Mouse (Mus musculus) left cerebral cortex, postnatal 14 days (tissue): ENCODE data around the gene Uhrf1. TPM values are rescaled to one million over a fixed set of nuclear protein-coding genes. Genes with fewer than 3 reads are reported as not detected.

ENCODE experiments used
- DNase-seq, 2 experiments: peaks; one replicate each; pipeline ENCODE4 v3.0.0; 2021 to 2022; ENCODE audit warnings: low spot score in 2 of 2, mixed read lengths in 1 of 2
- intact Hi-C: fragments of 180-260 bp; cut with DNase I; formaldehyde crosslinking; loops from one replicate; pipeline ENCODE4 v1.15.1; 2025
- total RNA-seq, 2 experiments: library from RNA; stranded (reverse); gene quantifications; 2 replicates each; pipeline ENCODE4 v1.2.3; 2021

The Uhrf1 gene
- total RNA-seq, 2 experiments from 2014 or later, result 2.1 to 2.8 TPM

DNA sequence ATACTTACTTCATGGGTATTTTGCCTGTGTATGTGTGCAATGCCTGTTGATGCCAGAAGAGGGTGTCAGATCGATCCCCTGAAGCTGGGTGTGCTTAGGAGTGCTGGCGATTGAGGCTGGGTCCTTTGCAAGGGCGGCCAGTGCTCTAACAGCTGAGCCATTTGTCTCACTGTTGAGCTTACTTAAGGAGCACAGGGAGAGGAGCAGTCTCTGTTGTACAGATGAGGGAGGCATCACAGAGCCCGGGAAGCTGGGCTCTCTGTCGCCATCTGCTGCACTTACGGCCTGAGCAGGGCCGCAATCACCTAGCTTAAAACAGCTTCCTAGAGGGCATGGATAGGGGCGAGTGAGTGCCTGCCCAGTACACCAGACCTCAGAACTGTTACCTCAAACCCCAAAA is 29.9 kb downstream of the Uhrf1 start:
- no peak for DNase-seq
- intact Hi-C loops, result no loop called here

- DNase-seq, result peak; percentile 51 to 70
- intact Hi-C loops, result no loop called here
Measured at GRCm38 (mm10) chr17:56337190-56337589, 34.1 kb downstream of the Uhrf1 start.

DNA sequence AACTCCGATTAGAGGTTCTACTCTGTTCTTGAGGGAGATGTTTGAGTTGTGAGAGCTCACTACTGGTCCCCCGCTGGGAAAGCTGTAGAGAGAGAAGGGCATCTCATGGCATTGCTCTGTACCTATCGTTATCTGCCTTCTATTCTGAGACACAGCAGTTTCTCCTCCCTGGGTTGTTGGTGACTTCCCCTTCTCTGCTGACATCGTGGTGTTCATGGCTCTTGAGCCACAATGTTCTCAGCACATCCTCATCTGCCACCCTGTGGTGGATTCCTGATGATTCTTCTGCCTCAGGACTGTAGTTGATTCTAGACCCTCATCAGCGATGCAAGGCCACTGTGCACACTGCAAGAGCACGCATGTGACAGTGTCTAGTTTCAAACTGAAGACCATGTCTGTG is 34.7 kb downstream of the Uhrf1 start:
- no peak for DNase-seq
- intact Hi-C loops, result no loop called here

DNA sequence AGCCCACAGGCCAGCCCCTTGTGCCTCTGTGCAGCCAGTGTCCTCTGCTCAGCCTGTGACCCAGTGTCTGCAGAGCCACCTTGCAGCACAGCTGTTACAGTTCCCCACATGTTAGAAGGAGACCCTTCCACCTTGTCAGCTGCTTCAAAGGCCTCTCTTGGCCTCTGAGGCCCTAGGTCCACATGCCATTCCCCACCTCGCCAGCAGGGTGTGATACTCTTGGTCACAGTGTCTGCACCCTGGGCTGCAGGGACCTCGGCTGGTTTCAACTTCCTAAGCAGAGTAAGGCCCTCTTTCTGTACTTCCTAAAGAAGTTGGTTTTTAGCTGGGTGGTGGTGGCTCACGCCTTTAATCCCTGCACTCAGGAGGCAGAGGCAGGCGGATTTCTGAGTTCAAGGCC is 35.8 kb downstream of the Uhrf1 start:
- no peak for DNase-seq
- intact Hi-C loops, result no loop called here

GRCm38 (mm10) chr17:56340717-56341116 is 37.6 kb downstream of the Uhrf1 start:
- intact Hi-C loops, result no loop called here
- DNase-seq, result no peak

DNA sequence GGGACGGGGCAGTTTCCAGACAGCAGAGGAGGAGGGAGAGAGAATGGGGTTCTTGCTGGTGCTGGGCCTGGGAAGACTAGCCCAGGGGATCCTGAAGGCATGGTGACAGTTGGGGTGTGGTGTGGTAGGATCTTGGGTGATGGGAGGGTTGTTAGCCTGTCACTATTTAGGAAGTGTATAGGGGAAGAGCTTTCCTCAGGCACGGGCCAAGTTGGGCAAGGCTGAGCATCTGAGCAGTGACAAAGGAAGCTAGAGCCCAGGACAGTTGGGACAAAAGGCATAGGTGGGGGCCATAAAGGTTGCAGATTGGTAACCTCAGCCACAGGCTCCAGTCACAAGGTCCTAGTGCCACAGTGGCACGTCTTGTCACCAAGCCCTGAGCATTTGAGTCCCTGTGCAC is 40.3 kb downstream of the Uhrf1 start:
- intact Hi-C loops, result no loop called here
- DNase-seq, result no peak

GRCm38 (mm10) chr17:56345364-56345763 is 42.2 kb downstream of the Uhrf1 start:
- intact Hi-C loops, result no loop called here
- no peak for DNase-seq

DNA sequence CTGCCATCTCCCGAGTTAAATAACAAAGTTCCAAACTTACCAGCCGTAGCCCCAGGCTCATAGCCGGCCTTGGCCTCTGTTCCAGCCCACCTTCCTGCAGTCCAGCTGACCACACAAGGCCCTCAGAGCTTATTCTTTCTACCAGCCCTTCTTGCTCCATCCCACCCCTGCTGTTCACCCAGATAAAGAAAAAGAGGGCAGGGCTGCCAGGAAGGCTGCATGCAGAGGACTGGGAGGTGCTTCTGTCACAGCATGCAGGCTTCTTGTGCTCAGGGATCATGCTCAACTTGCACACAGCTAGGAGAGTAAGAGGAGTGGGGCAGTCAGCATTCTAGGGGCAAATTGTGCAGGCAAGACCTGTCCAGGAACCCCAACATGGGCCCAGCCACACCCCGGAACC is 45.0 kb downstream of the Uhrf1 start:
- no peak for DNase-seq
- intact Hi-C loops, result no loop called here

DNA sequence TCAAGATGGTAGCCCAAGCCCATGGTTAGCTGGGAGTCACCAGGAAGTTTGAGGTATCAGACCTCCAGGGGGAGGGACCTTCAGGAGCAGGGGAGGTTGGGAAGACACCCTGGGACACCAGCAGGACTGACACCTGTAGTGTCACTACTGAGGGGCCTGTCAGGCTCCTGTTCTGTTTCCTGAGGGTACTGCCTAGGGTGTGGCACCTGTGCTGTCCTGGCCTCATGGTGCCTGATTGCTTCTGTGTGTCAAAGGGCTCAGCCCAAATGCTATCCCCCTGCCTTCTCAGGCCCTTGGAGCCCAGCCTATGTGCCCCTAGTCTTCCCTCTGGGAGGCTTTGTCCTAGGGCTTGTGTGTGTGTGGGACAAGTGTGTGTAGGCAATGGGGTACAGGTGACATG is 45.5 kb downstream of the Uhrf1 start:
- no peak for DNase-seq
- intact Hi-C loops, result no loop called here

DNA sequence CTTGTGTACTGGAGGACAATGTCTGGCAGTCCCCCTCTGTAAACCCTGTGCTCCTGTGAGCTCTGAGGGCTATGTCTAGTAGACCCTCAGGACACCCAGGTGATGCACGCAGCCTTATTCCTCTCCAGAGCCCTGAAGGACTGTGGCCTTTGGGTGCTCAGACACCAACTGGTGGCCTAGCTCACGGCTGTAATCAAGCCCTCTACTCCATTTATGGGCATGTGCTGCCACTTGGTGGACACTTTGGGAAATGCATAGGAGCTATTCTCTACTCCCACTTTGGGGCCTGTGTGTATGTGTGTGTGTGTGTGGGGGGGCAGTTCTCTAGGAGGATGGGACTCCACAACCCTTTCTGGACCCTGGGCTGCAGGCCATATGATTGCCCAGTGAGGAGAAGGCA is 47.6 kb downstream of the Uhrf1 start:
- intact Hi-C loops, result no loop called here
- peak; percentile 79 to 82 for DNase-seq

GRCm38 (mm10) chr17:56356921-56357885 is 54.1 kb downstream of the Uhrf1 start:
- intact Hi-C loops, result loop anchor here (2.0 to 5.0 kb wide), 3 partner anchors 45 to 202 kb away; partner anchors contain the start of gene Ptprs
- peak; percentile 82 to 89 for DNase-seq

DNA sequence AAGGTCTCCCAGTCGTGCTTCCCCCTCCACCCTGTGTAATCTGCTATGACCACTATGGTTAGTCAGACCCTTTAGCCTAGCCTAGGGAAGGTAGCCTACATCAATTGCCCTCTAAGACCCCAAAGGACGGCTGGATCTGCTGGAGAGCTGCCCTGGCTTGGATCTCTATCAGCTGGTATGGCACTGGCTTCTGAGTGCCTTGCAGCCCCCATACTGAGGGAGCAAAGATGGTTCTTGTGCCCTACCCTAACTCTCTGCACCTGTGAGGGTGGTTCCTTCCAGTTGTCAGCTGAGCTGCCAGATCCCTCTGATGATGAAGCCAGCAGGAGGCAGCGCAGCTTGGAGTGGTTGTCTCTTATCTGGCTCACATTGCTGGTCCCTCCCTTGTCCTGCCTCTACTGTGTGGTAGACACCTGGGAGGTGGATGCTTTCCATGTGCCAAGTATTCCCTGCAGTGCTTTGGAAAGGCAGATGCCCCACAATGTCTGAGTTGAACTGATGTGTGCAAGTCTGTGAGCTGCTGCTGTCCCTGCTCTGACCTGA is 56.1 kb downstream of the Uhrf1 start:
- no peak for DNase-seq
- intact Hi-C loops, result loop anchor here (5.0 kb wide), 2 partner anchors 43 to 118 kb away; partner anchors contain the start of gene Ptprs

- intact Hi-C loops, result loop anchor here (5.0 kb wide), 2 partner anchors 42 to 117 kb away; partner anchors contain the start of gene Ptprs
Measured at GRCm38 (mm10) chr17:56359864-56360263, 56.7 kb downstream of the Uhrf1 start.

GRCm38 (mm10) chr17:56360451-56360850 is 57.3 kb downstream of the Uhrf1 start:
- intact Hi-C loops, result no loop called here
- no peak for DNase-seq

More at GRCm38 (mm10) chr17:56359864-56360263, 56.7 kb downstream of the Uhrf1 start:
- DNase-seq, result no peak

DNA sequence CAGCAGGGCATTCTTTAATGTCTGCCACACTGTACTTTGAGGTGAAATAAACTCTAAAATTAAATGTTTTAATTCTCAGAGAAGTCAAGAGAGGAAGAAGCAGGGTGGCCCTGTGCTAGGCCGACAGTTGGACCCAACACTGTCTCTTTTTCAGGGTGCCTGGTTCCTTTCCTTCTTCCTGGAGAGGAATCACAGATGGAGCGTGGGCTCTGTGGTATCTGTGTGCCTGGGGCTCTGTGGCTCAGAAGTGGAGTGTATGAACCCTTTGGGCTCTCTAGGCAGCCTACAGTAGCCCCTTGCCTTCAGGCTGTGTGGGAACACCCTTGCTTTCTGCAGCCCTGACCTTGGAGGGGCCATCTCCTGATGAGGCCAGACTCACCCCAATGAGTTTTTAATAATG is 58.4 kb downstream of the Uhrf1 start:
- intact Hi-C loops, result no loop called here
- no peak for DNase-seq

DNA sequence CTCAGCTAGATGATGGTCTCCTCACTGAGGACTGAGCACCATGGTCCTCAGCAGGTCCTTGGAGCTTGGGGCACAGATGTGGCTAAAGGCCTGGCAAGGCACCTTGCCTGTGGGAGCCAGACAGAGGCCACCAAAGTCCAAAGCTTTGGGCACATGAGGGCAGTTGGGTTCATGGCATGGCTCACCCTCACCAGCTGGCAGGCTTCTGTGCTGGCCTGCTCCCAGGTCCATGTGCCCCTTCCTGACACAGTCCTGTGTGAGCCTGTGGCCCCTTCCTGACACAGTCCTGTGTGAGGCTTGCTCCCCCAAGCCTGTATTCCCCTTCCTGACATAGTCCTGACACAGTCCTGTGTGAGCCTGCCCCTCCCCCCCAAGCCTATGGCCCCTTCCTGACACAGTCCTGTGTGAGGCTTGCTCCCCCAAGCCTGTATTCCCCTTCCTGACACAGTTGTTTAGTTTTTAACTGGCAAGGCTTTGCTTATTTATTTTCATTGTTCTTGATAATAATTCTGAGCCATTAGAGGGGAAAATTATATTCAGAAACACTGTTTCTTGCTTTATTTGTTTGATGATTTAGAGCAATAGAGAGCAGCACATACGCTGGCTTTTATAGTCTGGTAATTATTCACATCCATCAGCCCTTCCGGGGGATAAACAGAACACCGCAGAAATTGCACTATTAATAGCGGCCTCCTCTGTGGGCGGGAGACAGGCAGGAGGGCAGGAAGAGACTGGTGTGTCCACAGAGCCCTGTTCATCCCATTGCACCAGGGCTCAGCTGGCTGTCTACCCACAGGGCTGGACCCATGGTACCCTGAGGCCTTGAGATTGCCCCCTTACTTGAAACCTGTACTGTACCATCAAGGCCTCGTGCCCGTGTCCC is 62.9 kb downstream of the Uhrf1 start:
- intact Hi-C loops, result no loop called here
- no peak for DNase-seq

- intact Hi-C loops, result no loop called here
- no peak for DNase-seq
Measured at GRCm38 (mm10) chr17:56368291-56368790, 65.2 kb downstream of the Uhrf1 start.

DNA sequence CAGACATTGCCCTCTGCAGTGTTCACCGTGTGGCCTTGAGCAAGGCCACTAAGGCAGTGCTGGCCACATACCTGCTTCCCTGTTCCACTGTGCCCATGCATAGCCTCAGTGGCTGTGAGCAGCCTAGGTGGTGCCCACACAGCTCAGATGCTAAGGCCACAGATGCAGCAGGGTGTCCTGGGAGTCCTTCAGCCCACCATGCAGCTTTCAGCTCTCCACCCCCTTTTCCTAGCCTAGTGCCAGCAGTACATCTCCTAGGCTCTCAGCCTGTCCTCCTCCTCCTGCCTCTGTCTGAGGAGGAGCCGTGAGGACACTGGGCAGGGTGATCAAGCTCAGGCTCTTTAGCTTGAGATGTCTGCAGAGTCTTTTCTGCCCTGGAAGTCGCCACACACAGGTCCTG is 67.0 kb downstream of the Uhrf1 start:
- intact Hi-C loops, result no loop called here
- no peak for DNase-seq

DNA sequence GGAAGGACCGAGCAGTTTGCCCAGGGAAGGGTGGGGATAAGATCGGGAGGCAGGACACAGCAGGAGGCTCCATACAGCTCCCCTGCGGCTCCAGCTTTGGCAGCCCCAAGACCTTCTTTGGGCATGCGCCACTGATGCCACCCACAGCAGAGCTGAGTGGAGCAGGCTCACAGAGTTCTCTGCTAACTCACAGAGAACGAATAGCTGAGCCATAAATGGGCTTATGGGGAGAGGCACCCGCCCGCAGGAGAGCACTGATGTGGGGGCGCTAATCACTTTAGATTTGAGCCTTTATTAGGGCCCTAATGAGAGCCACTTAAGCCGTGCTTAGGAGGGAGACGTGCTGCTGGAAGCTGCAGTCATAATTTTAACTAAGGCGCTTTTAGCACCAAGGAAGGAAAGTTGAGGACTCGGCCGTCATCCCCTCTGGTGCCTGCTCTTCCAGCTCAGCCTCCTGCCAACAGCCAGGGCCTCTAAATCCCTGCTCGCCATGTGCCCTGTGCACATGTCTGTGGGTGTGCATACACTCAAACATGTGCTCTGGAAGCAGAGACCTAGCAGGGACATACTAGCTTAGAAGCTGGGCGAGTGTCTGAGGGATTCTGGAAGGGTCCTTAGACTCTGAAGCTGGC is 68.0 kb downstream of the Uhrf1 start:
- DNase-seq, result peak; percentile 75 to 83
- intact Hi-C loops, result no loop called here
